Mouse (Mus musculus) thymus, adult 2 months (tissue): ENCODE data around the gene Hoxc9.

Source experiments
- CTCF ChIP-seq: fragments of 200-500 bp; IDR thresholded peaks from 2 replicates; pipeline ENCODE4 v1.5.1; 2012; ENCODE audit warnings: mild to moderate bottlenecking, control low read depth, low read length, moderate library complexity, borderline replicate concordance; ENCODE audit not compliant: control insufficient read depth, poor library complexity, insufficient read depth; ENCODE audit errors: extremely low read depth
- POLR2A ChIP-seq: fragments of 200-500 bp; IDR thresholded peaks from 2 replicates; pipeline ENCODE4 v1.6.1; 2012; ENCODE audit warnings: mild to moderate bottlenecking, low read length, control low read depth, moderate library complexity; ENCODE audit not compliant: control insufficient read depth, poor library complexity, insufficient read depth; ENCODE audit errors: extremely low read depth

- TF ChIP-seq CTCF (no peak), POLR2A (no peak)
These were observed 56.7 kb downstream of the Hoxc9 start for GRCm38 (mm10) chr15:103032646-103033575.
